Mouse (Mus musculus) ovary, postnatal 36 days (tissue): ENCODE results near the gene Prrg4.
"Not testable (repeated sequence)": the region's sequence is repeated elsewhere in the genome, so short reads cannot be mapped to it uniquely, and the experiment has no call there.

ENCODE experiments used
- DNase-seq: peaks from one replicate; pipeline ENCODE4 v3.0.0; 2022; ENCODE audit warnings: low spot score, mixed read lengths

The Prrg4 gene

DNA sequence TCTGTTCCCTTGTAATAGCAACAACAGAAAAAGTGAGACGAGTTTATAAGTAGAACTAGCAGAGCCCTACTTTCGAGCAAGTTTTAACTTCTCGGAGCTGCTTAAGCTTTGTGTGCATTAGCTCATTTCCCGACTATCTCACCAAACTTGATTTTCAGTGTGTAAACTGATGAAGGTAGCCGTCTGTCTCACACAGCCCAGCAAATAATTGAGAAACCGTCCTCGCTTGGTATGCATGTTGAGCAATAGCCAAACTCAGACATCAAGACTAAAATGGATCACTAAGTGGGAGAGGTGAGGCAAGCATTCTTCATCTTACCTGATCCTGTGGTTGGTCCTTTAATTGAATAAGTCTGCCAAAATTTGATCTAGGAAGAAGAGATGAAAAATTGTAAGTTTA is 7.9 kb downstream of the Prrg4 start:
- no peak for DNase-seq

DNA sequence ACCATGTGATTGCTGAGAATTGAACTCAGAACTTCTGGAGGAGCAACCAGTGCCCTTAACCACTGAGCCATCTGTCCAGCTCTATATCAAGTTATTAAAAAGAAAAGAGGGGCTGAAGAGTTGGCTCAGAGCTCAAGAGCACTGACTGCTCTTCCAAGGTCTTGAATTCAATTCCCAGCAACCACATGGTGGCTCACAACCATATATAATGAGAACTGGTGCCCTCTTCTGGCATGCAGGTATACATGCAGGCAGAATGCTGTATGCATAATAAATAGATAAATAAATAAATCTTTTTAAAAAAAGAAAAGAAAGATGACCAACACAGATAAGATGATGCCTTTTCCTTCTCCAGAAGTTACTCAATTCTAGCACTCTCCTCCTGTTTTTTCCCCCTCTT is 8.7 kb downstream of the Prrg4 start:
- DNase-seq: no peak

DNA sequence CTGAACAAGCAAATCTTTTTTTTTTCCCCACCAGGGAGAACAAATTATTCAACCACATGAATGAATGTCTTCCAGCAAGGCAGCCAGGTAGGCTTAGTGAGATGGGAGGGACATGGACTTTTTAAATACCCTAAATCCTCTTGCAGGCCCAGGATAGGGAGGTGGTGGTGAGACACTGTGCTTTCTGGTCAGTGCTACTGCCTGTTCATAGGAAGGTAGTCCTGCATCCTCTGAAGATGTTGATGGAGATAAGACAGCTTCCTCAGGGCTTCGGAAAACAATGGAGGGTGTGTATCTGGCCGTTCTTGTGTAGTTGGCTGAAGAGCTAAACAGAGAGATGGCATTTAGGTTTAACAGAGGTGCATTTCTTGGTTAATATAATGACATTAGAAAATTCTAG is 17.2 kb downstream of the Prrg4 start:
- DNase-seq: no peak

DNA sequence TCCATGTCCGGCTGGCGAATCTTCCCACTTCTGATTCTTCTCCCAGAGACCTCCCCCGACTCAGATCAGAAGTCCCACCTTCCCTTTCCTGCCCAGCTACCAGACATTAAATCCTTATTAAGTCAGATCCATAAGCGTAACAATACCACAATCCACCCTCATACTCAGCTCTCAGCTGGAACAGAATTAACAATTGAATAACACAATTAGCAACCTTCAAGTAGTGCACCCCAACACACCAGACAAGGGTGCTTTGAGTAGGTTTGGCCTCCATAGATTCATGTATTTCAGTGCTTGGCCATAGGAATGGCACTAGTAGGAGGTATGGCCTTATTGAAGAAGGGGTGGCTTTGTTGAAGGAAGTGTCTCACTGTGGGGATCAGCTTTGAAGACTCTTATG is 23.5 kb downstream of the Prrg4 start:
- no peak for DNase-seq

DNA sequence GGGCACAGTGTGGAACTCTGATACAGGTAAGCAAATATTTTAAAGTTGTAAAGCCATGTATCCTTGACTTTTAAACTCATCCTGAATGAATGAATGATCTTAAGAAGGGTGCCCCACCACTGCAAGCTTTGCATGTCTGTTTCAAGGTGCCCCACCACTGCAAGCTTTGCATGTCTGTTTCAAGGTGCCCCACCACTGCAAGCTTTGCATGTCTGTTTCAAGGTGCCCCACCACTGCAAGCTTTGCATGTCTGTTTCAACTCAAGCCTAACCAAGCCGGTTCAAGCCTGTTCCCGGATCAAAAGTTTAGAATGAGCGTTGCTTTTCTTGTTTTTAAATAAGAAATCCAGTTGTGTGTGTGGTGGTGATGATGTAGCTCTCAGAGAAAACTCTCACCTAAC is 30.9 kb downstream of the Prrg4 start:
- not testable (repeated sequence) for DNase-seq

DNA sequence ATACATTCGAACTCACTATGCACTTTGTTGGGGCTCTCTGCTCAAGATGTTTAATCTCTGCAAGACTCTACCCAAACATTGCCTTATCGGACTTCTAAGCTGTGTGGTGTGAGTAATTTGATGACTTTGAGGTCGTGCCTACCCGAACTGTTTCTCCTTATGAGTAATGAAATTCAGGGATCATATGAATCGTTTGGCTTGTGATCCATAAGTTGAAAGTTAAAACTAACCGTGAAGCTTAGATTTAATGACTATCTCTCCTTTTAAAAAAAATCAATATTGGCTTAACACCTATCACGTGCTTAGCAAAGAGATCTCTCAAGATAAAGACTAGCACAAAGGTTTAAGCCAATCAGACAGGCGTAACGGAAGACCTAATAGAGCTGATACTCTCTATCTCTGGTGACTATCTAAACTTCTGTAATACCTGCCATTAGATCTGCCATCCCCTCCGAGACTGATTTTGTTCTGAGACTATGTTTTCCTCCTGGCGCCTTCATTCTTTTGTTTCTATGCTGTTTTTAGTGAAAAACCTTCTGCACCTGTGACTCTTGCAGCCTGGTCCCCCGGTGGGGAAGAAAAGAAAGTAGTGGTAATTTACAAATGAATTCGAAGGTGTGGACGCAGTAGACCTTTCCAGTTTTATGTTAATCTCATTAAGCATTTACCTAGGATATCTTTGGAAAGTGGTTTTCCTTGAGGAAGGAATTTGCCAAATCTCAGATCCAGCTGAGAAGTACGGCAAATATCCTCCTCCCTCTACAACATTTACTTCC is 31.9 kb downstream of the Prrg4 start:
- DNase-seq: no peak

DNA sequence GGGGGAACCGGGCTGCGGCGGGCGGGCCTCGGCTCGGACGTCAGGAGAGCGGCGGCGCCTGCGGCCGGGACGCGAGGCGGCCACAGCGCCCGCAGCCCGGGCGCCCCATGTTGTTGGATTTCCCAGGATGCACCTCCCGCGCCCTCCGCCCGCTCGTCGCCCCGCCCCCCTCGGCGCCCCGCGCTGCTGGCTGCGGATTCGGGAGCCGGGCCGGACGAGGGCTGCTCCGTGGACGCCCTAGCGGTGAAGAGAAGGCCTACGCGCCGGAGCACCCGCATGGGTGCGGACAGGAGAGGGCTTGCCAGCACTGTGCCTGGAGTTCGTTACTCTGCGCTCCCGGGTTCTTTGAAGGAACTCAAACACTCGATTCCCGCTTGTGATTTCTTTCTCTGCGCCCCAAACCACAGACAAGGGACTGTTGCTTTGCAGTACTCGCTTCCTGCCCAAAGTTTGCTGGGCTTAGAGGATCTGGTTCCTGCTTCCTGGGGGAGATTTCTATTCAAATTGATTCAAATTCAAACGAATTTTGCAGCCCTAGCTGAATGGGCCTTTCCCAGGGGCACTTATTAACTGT is 32.7 kb downstream of the Prrg4 start:
- peak; percentile 93 for DNase-seq

DNA sequence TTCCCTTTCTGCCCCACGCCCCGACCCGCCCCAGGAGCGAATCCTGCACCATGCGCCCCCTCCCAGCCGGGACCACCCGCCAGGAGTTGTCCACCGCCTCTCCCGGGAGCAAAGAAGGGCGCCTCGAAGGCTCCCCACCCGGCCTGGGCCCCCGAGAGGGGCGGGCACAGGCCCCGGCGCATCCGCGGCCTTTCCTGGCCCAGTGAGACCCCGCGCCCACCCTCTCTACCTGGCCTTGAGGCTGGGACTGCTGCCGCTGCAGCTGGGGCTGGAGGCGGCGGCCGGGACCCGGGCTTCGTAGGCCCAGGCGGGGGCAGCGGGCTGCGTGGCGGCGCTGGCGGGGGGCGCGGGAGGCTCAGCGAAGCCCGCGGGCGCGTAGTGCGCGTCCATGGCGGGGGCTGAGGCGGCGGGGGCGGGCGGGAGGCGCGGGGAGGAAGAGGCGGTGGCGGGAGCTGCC is 33.3 kb downstream of the Prrg4 start, which contains the start of gene Qser1:
Gene Qser1 (minus strand): TSS at position 390 of the 457 bp plus-strand sequence.
- DNase-seq: no peak

DNA sequence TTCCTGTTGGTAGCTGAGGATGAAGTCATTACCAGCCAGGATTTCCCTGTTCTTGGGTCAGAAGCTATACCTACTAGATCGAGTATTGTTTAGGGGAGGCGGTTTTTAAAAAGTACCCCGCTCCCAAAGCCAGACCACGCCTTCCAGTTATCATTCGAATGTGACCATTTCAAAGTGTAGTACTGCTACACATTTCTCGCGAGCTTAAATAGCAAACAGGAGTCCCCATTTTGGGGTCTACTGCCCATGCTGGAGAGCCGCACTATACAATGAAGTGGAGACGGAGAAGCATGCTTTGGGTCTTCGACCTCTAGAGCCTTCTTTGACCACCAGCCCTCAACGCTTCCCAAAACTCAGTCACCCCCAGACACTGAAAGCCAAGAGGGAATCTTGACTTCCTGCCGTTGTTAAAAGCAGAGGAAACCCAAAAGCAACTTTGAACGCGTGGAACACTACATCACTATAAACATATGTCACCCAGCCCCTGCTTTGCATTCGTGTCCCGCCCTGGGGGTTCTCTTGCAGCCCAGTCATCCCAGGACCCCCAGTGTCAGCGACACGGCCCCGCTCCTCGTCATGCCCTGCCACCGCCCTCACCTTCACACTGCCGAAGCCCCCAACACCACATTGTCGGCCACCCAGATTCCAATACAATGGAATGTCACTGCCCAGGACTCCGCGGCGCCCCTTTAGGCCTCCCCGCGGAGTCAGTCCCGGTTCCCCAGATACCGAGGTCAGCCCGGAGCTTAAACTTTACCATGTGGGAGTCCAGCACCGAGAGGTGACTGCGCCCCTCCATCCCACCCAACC is 33.9 kb downstream of the Prrg4 start:
- no peak for DNase-seq

DNA sequence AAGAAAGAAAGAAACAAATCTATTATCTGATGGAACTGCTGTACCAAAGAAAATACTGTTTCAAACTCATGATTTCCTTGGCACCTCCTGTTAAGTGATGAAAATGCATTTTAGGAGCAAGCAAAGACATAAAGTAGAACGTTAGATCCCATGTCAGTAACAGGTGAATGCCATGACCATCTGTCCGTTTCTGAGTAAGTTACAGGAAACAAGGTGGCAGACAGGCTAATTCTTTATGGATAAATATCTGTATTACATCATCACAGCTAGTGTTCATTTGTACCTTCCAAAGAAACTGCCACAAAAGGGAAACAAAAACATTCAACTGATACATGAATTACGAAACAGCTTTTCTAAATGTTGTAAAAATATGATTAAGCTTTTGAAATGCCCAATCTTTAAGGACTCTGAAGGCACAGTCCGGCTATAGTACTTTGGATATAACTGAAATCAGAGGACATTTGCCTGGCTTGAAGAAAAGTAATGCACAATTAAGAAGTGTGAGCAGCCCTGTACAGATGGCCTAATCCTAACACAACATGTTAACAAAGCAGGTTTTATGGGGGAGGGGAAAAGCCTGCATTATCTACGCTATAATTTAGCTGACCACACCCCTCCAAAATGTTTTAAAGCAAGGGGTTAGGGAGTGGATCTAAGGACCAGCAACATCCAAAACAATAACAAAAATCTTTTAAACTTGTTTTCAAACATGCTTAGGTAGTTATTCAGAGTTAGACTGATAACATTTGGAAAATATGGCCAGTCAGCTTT is 35.3 kb downstream of the Prrg4 start:
- DNase-seq: no peak

DNA sequence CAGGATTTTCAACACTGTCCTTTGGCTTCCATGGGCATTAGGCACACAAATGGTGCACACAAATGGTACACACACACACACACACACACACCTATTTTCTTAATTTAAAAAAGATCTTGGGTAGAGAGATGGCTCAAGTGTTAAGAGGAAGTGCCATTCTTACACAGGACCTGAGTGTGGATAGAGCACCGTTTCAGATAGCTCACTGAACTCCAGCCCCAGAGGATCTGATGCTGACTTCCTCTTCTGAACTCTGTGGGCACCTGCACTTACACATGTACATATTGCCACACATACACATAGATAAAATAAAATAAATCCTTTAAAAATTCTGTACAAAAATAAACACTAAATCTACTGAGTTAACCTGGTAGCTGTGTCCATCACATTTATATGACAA is 44.2 kb downstream of the Prrg4 start:
- DNase-seq: no peak
